Mouse (Mus musculus): ENCODE measurements around the gene Vmn1r178. TPM values are rescaled to one million over a fixed set of nuclear protein-coding genes. Genes with fewer than 3 reads are reported as not detected.
"Not testable (repeated sequence)": the region's sequence is repeated elsewhere in the genome, so short reads cannot be mapped to it uniquely, and the experiment has no call there.

Vmn1r178 gene
- not detected for total RNA-seq (2021)
- not detected in 2 replicates for polyA plus RNA-seq (2012; rRNA removed)
- long read RNA-seq: 0 reads

- no peak for DNase-seq
Measured at GRCm38 (mm10) chr7:23891709-23892108, at the start of gene Vmn1r178. Gene Vmn1r178 (plus strand): TSS chr7:23892009.

- DNase-seq: not testable (repeated sequence)
Measured at GRCm38 (mm10) chr7:23866349-23866748, 25.5 kb upstream of the Vmn1r178 start, which contains the start of gene Vmn1r177. Gene Vmn1r177 (minus strand): TSS chr7:23866449.

GRCm38 (mm10) chr7:23876918-23877317 is 14.9 kb upstream of the Vmn1r178 start:
- not testable (repeated sequence) for DNase-seq

GRCm38 (mm10) chr7:23926678-23927077 is 34.9 kb downstream of the Vmn1r178 start, which contains the start of gene Vmn1r179:
Gene Vmn1r179 (plus strand): TSS chr7:23926978.
- DNase-seq: no peak

Other genes starting within 250 kb of the Vmn1r178 start
- not detected for gene Vmn1r172, start 233.7 kb upstream of the Vmn1r178 start, total RNA-seq (2021)
- gene Vmn1r172, start 233.7 kb upstream of the Vmn1r178 start, polyA plus RNA-seq (2012; rRNA removed): not detected in 2 replicates
- gene Vmn1r173, start 191.3 kb upstream of the Vmn1r178 start, total RNA-seq (2021): not detected
- not detected in 2 replicates for gene Vmn1r173, start 191.3 kb upstream of the Vmn1r178 start, polyA plus RNA-seq (2012; rRNA removed)
- not detected for gene Vmn1r174, start 139.7 kb upstream of the Vmn1r178 start, total RNA-seq (2021)
- not detected in 2 replicates for gene Vmn1r174, start 139.7 kb upstream of the Vmn1r178 start, polyA plus RNA-seq (2012; rRNA removed)
- not detected for gene Vmn1r175, start 81.4 kb upstream of the Vmn1r178 start, total RNA-seq (2021)
- gene Vmn1r175, start 81.4 kb upstream of the Vmn1r178 start, polyA plus RNA-seq (2012; rRNA removed): not detected in 2 replicates
- not detected for gene Vmn1r176, start 54.6 kb upstream of the Vmn1r178 start, total RNA-seq (2021)
- gene Vmn1r176, start 54.6 kb upstream of the Vmn1r178 start, polyA plus RNA-seq (2012; rRNA removed): not detected in 2 replicates
- gene Vmn1r177, start 25.6 kb upstream of the Vmn1r178 start, total RNA-seq (2021): not detected
- not detected in 2 replicates for gene Vmn1r177, start 25.6 kb upstream of the Vmn1r178 start, polyA plus RNA-seq (2012; rRNA removed)
- not detected for gene Vmn1r179, start 35.0 kb downstream of the Vmn1r178 start, total RNA-seq (2021)
- not detected in 2 replicates for gene Vmn1r179, start 35.0 kb downstream of the Vmn1r178 start, polyA plus RNA-seq (2012; rRNA removed)
- gene Vmn1r180, start 58.6 kb downstream of the Vmn1r178 start, total RNA-seq (2021): not detected
- not detected in 2 replicates for gene Vmn1r180, start 58.6 kb downstream of the Vmn1r178 start, polyA plus RNA-seq (2012; rRNA removed)
- not detected for gene Vmn1r181, start 82.6 kb downstream of the Vmn1r178 start, total RNA-seq (2021)
- not detected in 2 replicates for gene Vmn1r181, start 82.6 kb downstream of the Vmn1r178 start, polyA plus RNA-seq (2012; rRNA removed)
- gene V1rd19, start 109.7 kb downstream of the Vmn1r178 start, total RNA-seq (2021): not detected
- not detected in 2 replicates for gene V1rd19, start 109.7 kb downstream of the Vmn1r178 start, polyA plus RNA-seq (2012; rRNA removed)
- not detected for gene Vmn1r183, start 161.2 kb downstream of the Vmn1r178 start, total RNA-seq (2021)
- gene Vmn1r183, start 161.2 kb downstream of the Vmn1r178 start, polyA plus RNA-seq (2012; rRNA removed): not detected in 2 replicates
- 10 to 100 TPM; 21.7 to 26.3 TPM for gene Zfp180, start 189.9 kb downstream of the Vmn1r178 start, total RNA-seq (2021)
- gene Zfp180, start 189.9 kb downstream of the Vmn1r178 start, polyA plus RNA-seq (2012; rRNA removed): 11.3 and 17.9 TPM in 2 replicates
- 1 to 10 TPM; 3.1 to 4.1 TPM for gene Zfp112, start 220.3 kb downstream of the Vmn1r178 start, total RNA-seq (2021)
- 1.8 and 2.2 TPM in 2 replicates for gene Zfp112, start 220.3 kb downstream of the Vmn1r178 start, polyA plus RNA-seq (2012; rRNA removed)
- 1 to 10 TPM; 9.4 to 9.7 TPM for gene Zfp235, start 242.2 kb downstream of the Vmn1r178 start, total RNA-seq (2021)
- 2.6 and 4.2 TPM in 2 replicates for gene Zfp235, start 242.2 kb downstream of the Vmn1r178 start, polyA plus RNA-seq (2012; rRNA removed)